Mouse (Mus musculus): ENCODE measurements at regions not wholly inside any gene's neighbourhood (a gene's known extent, or its start where the extent isn't known, plus 50 kb on each side); places are given as distances from the start of the nearest gene placed in this dataset.
A peak's percentile ranks its signal among the peaks of the same experiment; 100 is the strongest.

DNA sequence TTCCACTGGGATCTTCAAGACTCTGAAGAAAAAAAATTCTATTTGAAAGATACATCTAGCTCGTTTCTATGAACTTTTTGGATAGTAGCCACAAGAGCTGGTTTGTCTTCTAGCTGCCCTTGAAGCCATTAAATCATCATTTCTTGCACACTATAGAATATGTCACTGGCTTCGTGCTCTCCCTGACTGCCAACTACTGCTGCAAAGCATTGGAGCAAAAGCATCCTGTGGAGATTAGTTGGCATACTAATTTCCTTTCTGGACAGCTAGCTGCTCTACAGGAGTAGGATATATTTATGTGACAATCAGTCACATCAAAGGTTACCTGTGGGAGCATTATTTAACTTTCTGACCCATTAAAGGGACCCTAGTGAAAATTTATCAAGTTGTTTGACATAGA, 243.1 kb downstream of the Pdgfc start:
- no peak for DNase-seq (ENCODE audit: low read depth)
- TF ChIP-seq CTCF (IDR thresholded peaks at IDR 0.05; ENCODE audit: borderline replicate concordance, extremely low read depth, insufficient read depth, insufficient read length) (no peak), POLR2A (IDR thresholded peaks at IDR 0.05; ENCODE audit: borderline replicate concordance, extremely low read depth, insufficient read depth, insufficient read length, poor library complexity, severe bottlenecking) (no peak)

DNA sequence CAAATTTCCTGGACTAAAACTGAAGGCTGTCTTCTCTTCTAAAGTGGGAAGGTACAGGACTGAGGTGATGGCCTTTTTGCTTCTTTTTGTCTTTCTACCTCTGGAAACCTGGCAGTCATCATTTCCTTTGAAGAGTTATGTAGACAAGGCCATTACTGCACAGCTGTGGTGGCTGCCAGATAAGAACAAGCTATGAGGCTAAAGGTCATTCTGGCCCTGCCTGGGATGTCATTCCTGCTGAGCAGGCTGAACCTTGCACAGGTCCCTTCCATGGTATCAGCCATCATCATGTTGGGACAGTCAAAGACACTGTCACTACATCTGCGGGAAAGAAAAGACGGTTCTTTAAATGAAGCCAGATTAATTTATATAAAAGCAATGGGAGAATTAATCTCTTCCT, 253.5 kb downstream of the Pdgfc start:
- DNase-seq (ENCODE audit: low read depth) = no peak
- TF ChIP-seq POLR2A (IDR thresholded peaks at IDR 0.05; ENCODE audit: borderline replicate concordance, extremely low read depth, insufficient read depth, insufficient read length, poor library complexity, severe bottlenecking) = no peak
- TF ChIP-seq CTCF (IDR thresholded peaks at IDR 0.05; ENCODE audit: borderline replicate concordance, extremely low read depth, insufficient read depth, insufficient read length) = no peak

DNA sequence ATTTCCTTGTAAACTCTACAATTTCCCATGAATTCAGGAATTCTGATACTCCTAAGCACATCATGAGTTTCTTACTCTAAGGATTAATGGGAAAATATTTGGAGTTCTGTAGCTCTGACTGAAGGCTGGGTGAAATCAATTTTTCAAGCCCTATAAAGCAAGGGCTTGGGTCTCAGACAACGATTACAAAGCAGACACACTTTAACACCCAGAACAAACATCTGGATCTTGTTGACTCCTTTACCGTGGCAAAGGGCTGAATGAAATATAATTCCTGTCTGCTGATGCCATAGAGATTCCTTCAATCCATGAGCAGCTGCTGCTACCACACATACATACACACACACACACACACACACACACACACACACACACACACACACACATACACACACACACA, 256.2 kb downstream of the Pdgfc start:
- TF ChIP-seq CTCF (IDR thresholded peaks at IDR 0.05; ENCODE audit: borderline replicate concordance, extremely low read depth, insufficient read depth, insufficient read length) (no peak), POLR2A (IDR thresholded peaks at IDR 0.05; ENCODE audit: borderline replicate concordance, extremely low read depth, insufficient read depth, insufficient read length, poor library complexity, severe bottlenecking) (no peak)
- DNase-seq (ENCODE audit: low read depth) = no peak

DNA sequence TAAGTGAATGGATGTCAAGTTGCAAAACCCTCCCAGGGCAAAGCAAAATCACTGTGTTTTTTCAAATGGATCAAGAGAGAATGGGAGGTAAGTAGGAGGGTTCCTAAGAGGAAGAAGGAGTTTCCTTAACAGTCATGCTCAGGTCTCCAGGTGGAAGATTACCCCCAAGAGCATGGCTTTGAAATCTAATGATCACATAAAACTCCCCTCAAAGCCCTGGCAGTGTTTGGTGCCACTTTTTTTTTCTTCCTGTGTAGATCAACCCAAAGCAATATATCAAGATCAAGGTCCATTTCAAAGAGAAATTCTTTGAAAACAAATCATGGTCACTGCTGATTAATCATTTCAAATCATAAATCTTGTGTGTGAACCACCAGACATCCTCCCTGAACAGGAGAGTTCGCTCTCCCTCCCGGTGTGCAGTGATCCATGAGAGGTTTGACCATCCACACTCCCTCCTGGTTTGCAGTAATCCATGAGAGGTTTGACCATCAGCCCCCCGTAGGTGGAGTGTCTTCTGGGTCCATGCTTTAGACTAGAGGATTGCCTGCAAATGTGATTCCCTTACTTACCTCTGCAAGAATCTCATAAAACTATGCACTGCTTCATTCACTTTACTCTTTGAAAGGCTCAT, 257.1 kb downstream of the Pdgfc start:
- TF ChIP-seq POLR2A (IDR thresholded peaks at IDR 0.05; ENCODE audit: borderline replicate concordance, extremely low read depth, insufficient read depth, insufficient read length, poor library complexity, severe bottlenecking) = no peak
- no peak for TF ChIP-seq CTCF (IDR thresholded peaks at IDR 0.05; ENCODE audit: borderline replicate concordance, extremely low read depth, insufficient read depth, insufficient read length)
- no peak for DNase-seq (ENCODE audit: low read depth)

DNA sequence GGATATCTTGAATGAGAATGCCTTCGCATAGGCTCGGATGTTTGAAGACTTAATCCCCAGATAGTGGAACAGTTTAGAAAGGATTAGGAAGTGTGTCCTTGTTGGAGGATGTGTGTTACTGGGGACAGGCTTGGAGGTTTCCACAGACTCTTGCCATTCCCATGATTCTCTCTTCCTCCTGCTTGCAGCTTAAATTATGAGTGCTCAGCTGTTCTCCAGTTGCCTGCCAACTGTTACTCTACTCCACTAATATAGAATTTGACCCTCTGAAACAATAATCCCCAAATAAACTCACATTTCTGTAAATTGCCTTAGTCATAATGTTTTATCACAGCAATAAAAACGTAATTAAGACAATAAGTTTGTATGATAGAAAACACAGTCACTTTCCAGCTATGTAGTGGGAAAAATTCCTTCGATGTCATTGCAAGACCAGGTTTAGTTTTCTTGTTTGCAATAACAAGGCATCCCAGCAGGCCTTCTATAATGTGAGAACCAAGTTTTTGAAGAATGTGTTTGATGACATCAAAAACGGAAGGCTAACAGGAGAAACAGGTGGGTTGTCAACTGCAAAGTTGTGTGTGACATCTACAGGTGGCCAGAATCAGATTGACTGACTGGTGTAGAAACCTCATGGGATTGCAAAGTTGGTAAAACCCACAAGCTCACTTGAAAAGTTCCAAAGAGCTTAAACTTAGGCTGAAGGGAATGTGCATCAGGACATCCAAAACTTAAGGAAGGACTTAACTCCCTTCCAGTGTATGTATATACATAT, 268.0 kb downstream of the Pdgfc start:
- DNase-seq (ENCODE audit: low read depth) = no peak
- TF ChIP-seq CTCF (IDR thresholded peaks at IDR 0.05; ENCODE audit: borderline replicate concordance, extremely low read depth, insufficient read depth, insufficient read length) (no peak), POLR2A (IDR thresholded peaks at IDR 0.05; ENCODE audit: borderline replicate concordance, extremely low read depth, insufficient read depth, insufficient read length, poor library complexity, severe bottlenecking) (no peak)

DNA sequence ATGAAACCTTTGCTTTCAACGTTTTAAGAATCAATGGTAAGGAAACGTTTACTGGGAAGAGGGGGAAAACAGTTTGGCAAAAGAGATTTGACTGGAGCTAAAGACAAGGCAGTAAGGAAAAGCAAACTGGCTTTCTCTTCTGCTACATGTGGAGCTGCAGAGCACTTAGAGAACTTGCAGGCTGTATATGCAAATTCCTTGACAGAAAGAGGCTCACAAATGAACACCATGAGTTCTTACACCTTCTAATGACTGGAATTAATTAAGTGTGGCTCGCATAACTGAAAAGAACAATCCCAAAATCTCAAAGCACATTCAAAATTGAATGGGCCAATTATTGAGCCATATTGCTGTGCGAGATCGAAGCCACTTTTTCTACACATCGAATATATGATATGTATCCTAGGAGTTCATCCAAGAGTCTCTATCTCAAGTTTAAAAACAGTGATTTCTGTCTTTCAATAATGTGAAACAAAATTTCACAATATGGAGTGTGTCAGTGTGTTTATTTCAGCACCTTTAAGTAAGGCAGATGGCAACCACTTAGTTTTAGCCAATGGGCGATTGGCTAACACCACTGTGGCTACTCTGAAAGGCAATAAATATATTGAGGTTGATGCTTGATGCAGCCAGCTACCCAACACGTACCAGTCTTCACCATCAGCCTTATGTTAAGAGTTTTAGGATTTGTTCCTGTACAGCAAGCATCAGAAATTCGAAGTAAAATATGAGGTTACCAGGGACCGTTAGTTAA, 269.4 kb downstream of the Pdgfc start:
- TF ChIP-seq POLR2A (IDR thresholded peaks at IDR 0.05; ENCODE audit: borderline replicate concordance, extremely low read depth, insufficient read depth, insufficient read length, poor library complexity, severe bottlenecking) = no peak
- no peak for TF ChIP-seq CTCF (IDR thresholded peaks at IDR 0.05; ENCODE audit: borderline replicate concordance, extremely low read depth, insufficient read depth, insufficient read length)

DNA sequence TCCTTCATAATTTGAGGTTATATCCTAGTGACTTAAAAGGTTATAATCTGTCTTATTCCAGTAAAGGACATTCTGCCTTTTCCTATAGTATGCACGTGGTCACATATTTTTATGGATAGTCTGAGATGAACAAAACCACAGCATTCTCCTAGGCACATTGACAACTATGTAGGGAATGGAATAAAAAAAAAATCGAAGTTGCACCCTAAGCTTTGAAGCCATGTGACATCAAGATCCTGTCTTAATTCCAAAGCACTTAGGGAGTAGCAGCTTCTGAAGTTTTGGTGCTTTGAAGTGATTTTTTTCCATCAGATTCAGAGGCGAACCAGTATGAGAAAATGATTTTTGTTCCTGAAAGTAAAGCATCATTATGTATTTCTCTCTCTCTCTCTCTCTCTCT, 290.6 kb downstream of the Pdgfc start:
- TF ChIP-seq POLR2A (IDR thresholded peaks at IDR 0.05; ENCODE audit: borderline replicate concordance, extremely low read depth, insufficient read depth, insufficient read length, poor library complexity, severe bottlenecking) (no peak), CTCF (IDR thresholded peaks at IDR 0.05; ENCODE audit: borderline replicate concordance, extremely low read depth, insufficient read depth, insufficient read length) (no peak)
- no peak for DNase-seq (ENCODE audit: low read depth)

More for the DNA sequence above, 269.4 kb downstream of the Pdgfc start:
- peak; percentile 26 for DNase-seq (ENCODE audit: low read depth)

DNA sequence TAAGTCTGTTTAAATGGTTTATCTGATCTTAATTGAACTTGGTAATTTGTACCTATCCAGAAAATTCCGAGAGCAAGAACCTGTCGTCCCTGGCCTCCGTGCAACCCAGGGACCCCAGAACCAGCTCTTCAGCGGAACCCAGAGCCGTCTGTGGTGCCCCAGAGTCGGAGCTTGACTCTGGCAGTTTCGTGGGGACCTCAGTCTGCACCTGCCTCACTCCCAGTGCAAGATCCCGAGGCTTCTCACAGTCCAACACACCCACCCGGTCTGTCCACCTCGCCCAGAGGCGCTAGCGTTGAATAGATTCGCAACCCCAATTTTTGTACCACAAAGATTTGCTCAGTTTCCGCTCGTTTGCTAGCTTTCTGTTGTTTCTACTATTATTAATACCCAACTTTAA, 315.5 kb downstream of the Pdgfc start:
- no peak for DNase-seq (ENCODE audit: low read depth)

DNA sequence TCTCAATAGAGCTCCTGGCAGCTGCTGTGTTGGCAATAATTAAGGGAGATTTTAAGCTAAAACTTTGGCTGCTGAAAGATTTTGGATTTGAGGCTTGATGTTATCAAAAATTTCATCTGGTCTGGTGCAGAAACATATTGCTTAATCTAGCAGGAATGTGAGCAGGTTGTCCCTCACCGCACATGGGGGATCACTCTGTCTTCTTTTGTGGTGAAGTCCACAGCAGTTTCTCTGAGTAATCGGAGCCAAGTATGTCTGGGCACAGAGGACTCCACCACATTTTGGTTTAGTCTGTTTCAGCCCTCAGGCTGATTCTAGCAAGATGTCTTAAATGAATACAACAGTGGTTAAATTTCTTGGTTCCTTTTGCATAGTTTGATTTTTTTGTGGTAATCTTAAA, 331.7 kb downstream of the Pdgfc start:
- TF ChIP-seq CTCF (IDR thresholded peaks at IDR 0.05; ENCODE audit: borderline replicate concordance, extremely low read depth, insufficient read depth, insufficient read length) (no peak), POLR2A (IDR thresholded peaks at IDR 0.05; ENCODE audit: borderline replicate concordance, extremely low read depth, insufficient read depth, insufficient read length, poor library complexity, severe bottlenecking) (no peak)
- DNase-seq (ENCODE audit: low read depth) = peak; percentile 8

More for the DNA sequence above, 315.5 kb downstream of the Pdgfc start:
- TF ChIP-seq CTCF (IDR thresholded peaks at IDR 0.05; ENCODE audit: borderline replicate concordance, extremely low read depth, insufficient read depth, insufficient read length) (no peak), POLR2A (IDR thresholded peaks at IDR 0.05; ENCODE audit: borderline replicate concordance, extremely low read depth, insufficient read depth, insufficient read length, poor library complexity, severe bottlenecking) (no peak)

DNA sequence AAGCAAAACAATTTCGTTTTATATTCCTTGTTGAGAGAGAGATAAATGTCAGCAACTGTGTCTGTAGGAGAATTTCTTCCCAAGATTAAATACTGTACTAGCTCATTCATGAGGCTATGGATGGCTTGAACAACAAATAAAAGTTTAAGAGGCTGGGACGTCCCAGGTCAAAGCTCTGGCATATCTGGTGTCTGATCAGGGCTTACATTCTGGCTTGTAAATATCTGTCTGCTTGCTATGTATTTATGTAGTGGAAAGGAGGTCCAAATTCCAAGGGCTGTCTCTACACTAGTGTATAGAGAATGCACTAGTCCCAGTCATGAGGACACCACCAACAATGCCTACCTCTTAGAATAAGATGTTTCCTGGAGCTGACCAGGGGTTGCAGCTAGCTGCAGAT, 332.4 kb downstream of the Pdgfc start:
- TF ChIP-seq POLR2A (IDR thresholded peaks at IDR 0.05; ENCODE audit: borderline replicate concordance, extremely low read depth, insufficient read depth, insufficient read length, poor library complexity, severe bottlenecking) = no peak
- no peak for TF ChIP-seq CTCF (IDR thresholded peaks at IDR 0.05; ENCODE audit: borderline replicate concordance, extremely low read depth, insufficient read depth, insufficient read length)
- no peak for DNase-seq (ENCODE audit: low read depth)

DNA sequence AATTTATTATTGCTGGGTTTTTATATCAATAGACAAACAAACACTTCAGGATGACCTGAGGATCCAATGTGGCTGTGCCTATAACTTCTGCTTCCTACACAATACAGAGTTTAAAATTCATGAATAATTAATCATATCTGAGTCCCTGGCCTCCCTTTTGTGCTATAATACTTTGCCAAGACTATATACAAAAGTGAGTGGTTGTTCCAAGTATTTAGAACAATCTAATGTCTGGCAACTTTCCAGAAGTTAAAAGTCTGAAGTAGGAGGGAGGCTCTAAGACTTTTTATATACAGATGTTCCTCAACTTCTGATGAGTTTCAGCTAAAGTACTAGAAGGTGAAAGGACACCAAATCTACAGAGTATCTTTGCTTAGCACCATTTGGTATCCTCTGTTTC, 333.5 kb downstream of the Pdgfc start:
- TF ChIP-seq CTCF (IDR thresholded peaks at IDR 0.05; ENCODE audit: borderline replicate concordance, extremely low read depth, insufficient read depth, insufficient read length) = no peak
- TF ChIP-seq POLR2A (IDR thresholded peaks at IDR 0.05; ENCODE audit: borderline replicate concordance, extremely low read depth, insufficient read depth, insufficient read length, poor library complexity, severe bottlenecking) = no peak
- no peak for DNase-seq (ENCODE audit: low read depth)
